8 mouse cellular contexts compared by ENCODE assay signal in genomic region chr7:44952611-44953306, GRCm38 (mm10). TPM values are rescaled to one million over a fixed set of nuclear protein-coding genes. Genes with fewer than 3 reads are reported as not detected.
A peak's percentile ranks its signal among the peaks of the same experiment; 100 is the strongest.
DNase-seq lines count a peak whose midpoint lies in the region; ATAC-seq and TF ChIP-seq lines count a peak whose summit lies in the region.

No protein-coding gene starts in this region.

- no peak overlapping the region for H3K27ac ChIP-seq in CH12.LX (ENCODE audit: insufficient read depth, low read depth)
- H3K27ac ChIP-seq in heart, embryonic 13.5 days (replicated peaks): peak overlapping the region; percentile 53
- H3K27ac ChIP-seq in kidney, postnatal 0 days: peak overlapping the region; percentile 84
- peak overlapping the region; percentile 79 for H3K27ac ChIP-seq in liver, embryonic 11.5 days (ENCODE audit: low read depth, low read length)

- no peak overlapping the region for H3ac ChIP-seq in myocyte (ENCODE audit: control insufficient read depth, insufficient read length)

- TF ChIP-seq POLR2A in CH12.LX (IDR thresholded peaks at IDR 0.05; ENCODE audit: low read depth, low read length) (no peak), myocyte (IDR thresholded peaks at IDR 0.05; ENCODE audit: insufficient read length, low read depth) (peak; percentile 53)

- WGBS in heart, embryonic 13.5 days: 6% methylated on average over 24 of the region's 24 CpGs
- 6% methylated on average over 24 of the region's 24 CpGs for WGBS in kidney, postnatal 0 days
- 5% methylated on average over 24 of the region's 24 CpGs for WGBS in liver, embryonic 11.5 days

- H3K4me2 ChIP-seq in CH12.LX (ENCODE audit: insufficient read depth, low read depth, poor library complexity, severe bottlenecking) (peak overlapping the region; percentile 93), myocyte (ENCODE audit: low read depth) (peak overlapping the region; percentile 95)
- H3K4me2 ChIP-seq in heart, embryonic 13.5 days: peak overlapping the region; percentile 87
- peak overlapping the region; percentile 96 for H3K4me2 ChIP-seq in kidney, postnatal 0 days (ENCODE audit: low read length)
- peak overlapping the region; percentile 99 for H3K4me2 ChIP-seq in liver, embryonic 11.5 days

- ATAC-seq in heart, embryonic 13.5 days (ENCODE audit: extremely low read depth, insufficient number of reproducible peaks, low FRiP score, low TSS enrichment): peak; percentile 79
- peak; percentile 91 for ATAC-seq in kidney, postnatal 0 days (replicated peaks; ENCODE audit: low FRiP score, low read depth)
- ATAC-seq in liver, embryonic 11.5 days (replicated peaks; ENCODE audit: low FRiP score): peak; percentile 84

- peaks cover 39% of the 10 kb centered on the region for H3K27me3 ChIP-seq in CH12.LX (replicated peaks)
- H3K27me3 ChIP-seq in heart, embryonic 13.5 days (replicated peaks): peaks cover 46% of the 10 kb centered on the region
- H3K27me3 ChIP-seq in kidney, postnatal 0 days (ENCODE audit: insufficient read depth, low read length): no peaks in the 10 kb centered on the region
- H3K27me3 ChIP-seq in liver, embryonic 11.5 days (replicated peaks; ENCODE audit: control insufficient read depth, insufficient read depth, low read length): peaks cover 31% of the 10 kb centered on the region
- peaks cover 17% of the 10 kb centered on the region for H3K27me3 ChIP-seq in myocyte (ENCODE audit: control insufficient read depth, insufficient read depth, insufficient read length)
- no peaks in the 10 kb centered on the region for H3K27me3 ChIP-seq in splenic B cell, adult 2 months (ENCODE audit: control insufficient read depth, insufficient read depth, low read length, poor library complexity, severe bottlenecking)

- no peak for TF ChIP-seq CTCF in CH12.LX (conservative IDR thresholded peaks at IDR 0.05 in 1 of 2, IDR thresholded peaks at IDR 0.05 in 1 of 2; ENCODE audit: low read depth in 2 of 2, low read length in 2 of 2)
- no peak for TF ChIP-seq CTCF in kidney, postnatal 0 days (IDR thresholded peaks at IDR 0.05; ENCODE audit: low read depth)

- TF ChIP-seq RAD21 in CH12.LX (IDR thresholded peaks at IDR 0.05; ENCODE audit: low read depth, low read length): no peak

- TF ChIP-seq EP300 in CH12.LX (IDR thresholded peaks at IDR 0.05; ENCODE audit: low read length): no peak

- H3K9me3 ChIP-seq in CH12.LX (replicated peaks; ENCODE audit: low read length): no peaks in the 10 kb centered on the region
- no peaks in the 10 kb centered on the region for H3K9me3 ChIP-seq in heart, embryonic 13.5 days
- no peaks in the 10 kb centered on the region for H3K9me3 ChIP-seq in kidney, postnatal 0 days (replicated peaks; ENCODE audit: low read length)
- H3K9me3 ChIP-seq in liver, embryonic 11.5 days (ENCODE audit: control insufficient read depth, low read length): no peaks in the 10 kb centered on the region

- peak; percentile 90 for DNase-seq in CH12.LX (ENCODE audit: extremely low read depth)
- peak; percentile 94 for DNase-seq in c-Kit-positive CD71-negative TER-119-negative erythroid progenitor cells, embryonic 14.5 days (ENCODE audit: low read depth)
- peak; percentile 91 for DNase-seq in fibroblast of lung, adult 2 months (ENCODE audit: low read depth)
- peak; percentile 99 for DNase-seq in kidney, postnatal 0 days (ENCODE audit: low spot score)
- DNase-seq in liver, embryonic 11.5 days (ENCODE audit: low spot score): peak; percentile 89
- DNase-seq in splenic B cell, adult 2 months (ENCODE audit: low read depth, low spot score): peak; percentile 74

- in situ Hi-C loops in CH12.LX (cut with MboI; ENCODE audit: low pct_ligation_motif_present, low pct_unique_long_range_greater_than_20kb, low sequenced_read_pairs): loop anchor here (10.0 kb wide), 2 partner anchors 98 to 208 kb away; partner anchors contain the start of genes Pnkp and Vrk3

- no peaks in the 10 kb centered on the region for H3K79me2 ChIP-seq in CH12.LX (replicated peaks; ENCODE audit: control insufficient read depth, extremely low read depth, insufficient read depth, poor library complexity, severe bottlenecking)
- no peaks in the 10 kb centered on the region for H3K79me2 ChIP-seq in myocyte (ENCODE audit: control insufficient read depth, insufficient read depth)

- dilution Hi-C loops in CH12.LX (cut with MboI; ENCODE audit: extremely low pct_ligation_motif_present, extremely low pct_unique_long_range_greater_than_20kb, low sequenced_read_pairs): no loop called here

- H3K36me3 ChIP-seq in CH12.LX (replicated peaks in 1 of 2; ENCODE audit: control insufficient read depth in 1 of 2, insufficient read depth in 1 of 2, low read length in 1 of 2): peaks cover 0 to 13% of the 10 kb centered on the region in 2 experiments
- no peaks in the 10 kb centered on the region for H3K36me3 ChIP-seq in heart, embryonic 13.5 days
- no peaks in the 10 kb centered on the region for H3K36me3 ChIP-seq in kidney, postnatal 0 days (ENCODE audit: insufficient read depth, low read length)
- no peaks in the 10 kb centered on the region for H3K36me3 ChIP-seq in liver, embryonic 11.5 days (ENCODE audit: control insufficient read depth, insufficient read depth, low read length)
- H3K36me3 ChIP-seq in myocyte (ENCODE audit: control insufficient read depth, insufficient read depth): no peaks in the 10 kb centered on the region
- H3K36me3 ChIP-seq in splenic B cell, adult 2 months (ENCODE audit: control insufficient read depth, insufficient read depth, low read length, poor library complexity, severe bottlenecking): no peaks in the 10 kb centered on the region

- peaks cover 3 to 16% of the 10 kb centered on the region in 2 experiments; a peak in 3 of 4 replicates for H3K4me1 ChIP-seq in CH12.LX (ENCODE audit: control insufficient read depth in 1 of 2, insufficient read depth in 2 of 2)
- H3K4me1 ChIP-seq in heart, embryonic 13.5 days: peaks cover 17% of the 10 kb centered on the region
- H3K4me1 ChIP-seq in kidney, postnatal 0 days (replicated peaks; ENCODE audit: insufficient read depth, low read length): 0 out of 2 replicates have a peak, but pooled peaks cover 3% of the 10 kb centered on the region
- H3K4me1 ChIP-seq in liver, embryonic 11.5 days (replicated peaks; ENCODE audit: control insufficient read depth, insufficient read depth, low read length): peaks cover 13% of the 10 kb centered on the region

- peak overlapping the region; percentile 39; the same call in 1 of the 2 replicates for H3K9ac ChIP-seq in CH12.LX (ENCODE audit: insufficient read depth, low read depth)
- H3K9ac ChIP-seq in heart, embryonic 13.5 days: peak overlapping the region; percentile 80
- peak overlapping the region; percentile 59 for H3K9ac ChIP-seq in kidney, postnatal 0 days (ENCODE audit: low read depth, low read length)
- H3K9ac ChIP-seq in liver, embryonic 11.5 days (ENCODE audit: low read depth, low read length): peak overlapping the region; percentile 67

- peak overlapping the region in 2 of 3 experiments; percentile 41 to 47 for H3K4me3 ChIP-seq in CH12.LX (replicated peaks in 1 of 3; ENCODE audit: low read depth in 2 of 3, low read length in 2 of 3, poor library complexity in 1 of 3)
- H3K4me3 ChIP-seq in heart, embryonic 13.5 days: peak overlapping the region; percentile 59
- peak overlapping the region; percentile 52 for H3K4me3 ChIP-seq in kidney, postnatal 0 days (replicated peaks; ENCODE audit: low read depth, low read length)
- peak overlapping the region; percentile 64 for H3K4me3 ChIP-seq in liver, embryonic 11.5 days (ENCODE audit: low read depth, low read length)
- peak overlapping the region; percentile 30 for H3K4me3 ChIP-seq in myocyte

RNA-seq across cellular contexts. Expression of gene Tsks, which starts 9.8 kb away (rescaled TPM):
- total RNA-seq in CH12.LX (2012; rRNA removed): 0.08 TPM in 1 of 2 replicates, not detected in the other
- total RNA-seq in CH12.LX (2014; rRNA removed): not detected in 2 replicates
- not detected in 2 replicates for polyA plus RNA-seq in CH12.LX (2012; ENCODE audit: insufficient read length, low read depth)
- 0.11 and 0.14 TPM in 2 replicates for polyA plus RNA-seq in heart, embryonic 13.5 days (2015; fragmentation: Nextera tagmentation; extraction: Ambion mirVana)
- polyA plus RNA-seq in kidney, postnatal 0 days (2015; fragmentation: Nextera tagmentation; extraction: Ambion mirVana): 0.13 and 0.14 TPM in 2 replicates
- 0.10 TPM in 1 of 2 replicates, not detected in the other for polyA plus RNA-seq in liver, embryonic 11.5 days (2014; fragmentation: Nextera tagmentation; extraction: Ambion mirVana)
- not detected for polyA plus RNA-seq in myocyte (2012; fragmentation: generic; extraction: Trizol)

RNA-seq across cellular contexts. Expression of gene Cpt1c, which starts 21.9 kb away (rescaled TPM):
- 3.6 and 4.5 TPM in 2 replicates for total RNA-seq in CH12.LX (2012; rRNA removed)
- 10.2 and 10.3 TPM in 2 replicates for total RNA-seq in CH12.LX (2014; rRNA removed)
- 10.4 and 12.7 TPM in 2 replicates for polyA plus RNA-seq in CH12.LX (2012; ENCODE audit: insufficient read length, low read depth)
- polyA plus RNA-seq in heart, embryonic 13.5 days (2015; fragmentation: Nextera tagmentation; extraction: Ambion mirVana): 9.8 and 10.3 TPM in 2 replicates
- polyA plus RNA-seq in kidney, postnatal 0 days (2015; fragmentation: Nextera tagmentation; extraction: Ambion mirVana): 13.2 and 13.7 TPM in 2 replicates
- 8.2 and 8.5 TPM in 2 replicates for polyA plus RNA-seq in liver, embryonic 11.5 days (2014; fragmentation: Nextera tagmentation; extraction: Ambion mirVana)
- 2.7 TPM for polyA plus RNA-seq in myocyte (2012; fragmentation: generic; extraction: Trizol)

RNA-seq across cellular contexts. Expression of gene Ap2a1, which starts 23.5 kb away (rescaled TPM):
- 53.4 and 61.1 TPM in 2 replicates for total RNA-seq in CH12.LX (2012; rRNA removed)
- total RNA-seq in CH12.LX (2014; rRNA removed): 35.7 and 38.5 TPM in 2 replicates
- 52.6 and 56.3 TPM in 2 replicates for polyA plus RNA-seq in CH12.LX (2012; ENCODE audit: insufficient read length, low read depth)
- polyA plus RNA-seq in heart, embryonic 13.5 days (2015; fragmentation: Nextera tagmentation; extraction: Ambion mirVana): 55.5 and 56.8 TPM in 2 replicates
- 55.8 and 55.9 TPM in 2 replicates for polyA plus RNA-seq in kidney, postnatal 0 days (2015; fragmentation: Nextera tagmentation; extraction: Ambion mirVana)
- 100 and 111 TPM in 2 replicates for polyA plus RNA-seq in liver, embryonic 11.5 days (2014; fragmentation: Nextera tagmentation; extraction: Ambion mirVana)
- polyA plus RNA-seq in myocyte (2012; fragmentation: generic; extraction: Trizol): 125 TPM

RNA-seq across cellular contexts. Expression of gene Prmt1, which starts 33.6 kb away (rescaled TPM):
- 340 and 407 TPM in 2 replicates for total RNA-seq in CH12.LX (2012; rRNA removed)
- total RNA-seq in CH12.LX (2014; rRNA removed): 220 and 231 TPM in 2 replicates
- polyA plus RNA-seq in CH12.LX (2012; ENCODE audit: insufficient read length, low read depth): 608 and 642 TPM in 2 replicates
- polyA plus RNA-seq in heart, embryonic 13.5 days (2015; fragmentation: Nextera tagmentation; extraction: Ambion mirVana): 438 and 486 TPM in 2 replicates
- polyA plus RNA-seq in kidney, postnatal 0 days (2015; fragmentation: Nextera tagmentation; extraction: Ambion mirVana): 414 and 449 TPM in 2 replicates
- polyA plus RNA-seq in liver, embryonic 11.5 days (2014; fragmentation: Nextera tagmentation; extraction: Ambion mirVana): 175 and 186 TPM in 2 replicates
- polyA plus RNA-seq in myocyte (2012; fragmentation: generic; extraction: Trizol): 729 TPM

RNA-seq across cellular contexts. Expression of gene Irf3, which starts 44.7 kb away (rescaled TPM):
- total RNA-seq in CH12.LX (2012; rRNA removed): 56.5 and 65.0 TPM in 2 replicates
- total RNA-seq in CH12.LX (2014; rRNA removed): 33.5 and 39.0 TPM in 2 replicates
- 79.7 and 87.7 TPM in 2 replicates for polyA plus RNA-seq in CH12.LX (2012; ENCODE audit: insufficient read length, low read depth)
- 63.6 and 68.1 TPM in 2 replicates for polyA plus RNA-seq in heart, embryonic 13.5 days (2015; fragmentation: Nextera tagmentation; extraction: Ambion mirVana)
- 73.6 and 76.0 TPM in 2 replicates for polyA plus RNA-seq in kidney, postnatal 0 days (2015; fragmentation: Nextera tagmentation; extraction: Ambion mirVana)
- 76.2 and 88.4 TPM in 2 replicates for polyA plus RNA-seq in liver, embryonic 11.5 days (2014; fragmentation: Nextera tagmentation; extraction: Ambion mirVana)
- 45.1 TPM for polyA plus RNA-seq in myocyte (2012; fragmentation: generic; extraction: Trizol)
